Mouse (Mus musculus): Measurements from ENCODE around the gene B630019K06Rik. TPM values are rescaled to one million over a fixed set of nuclear protein-coding genes. Genes with fewer than 3 reads are reported as not detected.
A peak's percentile ranks its signal among the peaks of the same experiment; 100 is the strongest.
"Not testable (repeated sequence)": the region's sequence is repeated elsewhere in the genome, so short reads cannot be mapped to it uniquely, and the experiment has no call there.

B630019K06Rik gene
- polyA plus RNA-seq (2014; fragmentation: Nextera tagmentation; extraction: Ambion mirVana), result 39.1 and 40.7 TPM in 2 replicates

- 0 out of 2 replicates have a peak, but pooled peaks cover 7% of the 10 kb centered on the region for H3K4me1 ChIP-seq (replicated peaks; ENCODE audit: control insufficient read depth, insufficient read depth, low read length)
- peak within 1 kb of the TSS; percentile 57 for H3K4me3 ChIP-seq (replicated peaks; ENCODE audit: low read length)
- peak; percentile 38 for DNase-seq (ENCODE audit: low spot score)
- peak within 1 kb of the TSS; percentile 68 for H3K4me2 ChIP-seq (replicated peaks)
- H3K9me3 ChIP-seq (ENCODE audit: control insufficient read depth, low read length), result no peaks in the 10 kb centered on the region
- H3K36me3 ChIP-seq (replicated peaks; ENCODE audit: control insufficient read depth, insufficient read depth), result no peaks in the 10 kb centered on the region
- peak; percentile 87 for ATAC-seq (ENCODE audit: low FRiP score)
- peak within 1 kb of the TSS; percentile 90 for H3K9ac ChIP-seq
- H3K27me3 ChIP-seq (ENCODE audit: control insufficient read depth, insufficient read depth, low read length), result no peaks in the 10 kb centered on the region
- WGBS, result 33% methylated on average over 65 of the region's 95 CpGs
- H3K27ac ChIP-seq, result peak within 1 kb of the TSS; percentile 90
Observed at GRCm38 (mm10) chrX:8892343-8893155, at the start of gene B630019K06Rik. Gene B630019K06Rik, plus strand, starts transcription at chrX:8892382.

GRCm38 (mm10) chrX:8843694-8844093 is 48.5 kb upstream of the B630019K06Rik start, which contains the start of gene Gm6592:
Gene Gm6592, plus strand, starts transcription at chrX:8843994.
- no peaks in the 10 kb centered on the region for H3K9me3 ChIP-seq (ENCODE audit: control insufficient read depth, low read length)
- H3K4me3 ChIP-seq (replicated peaks; ENCODE audit: low read length), result no peak within 1 kb of the TSS
- H3K27me3 ChIP-seq (ENCODE audit: control insufficient read depth, insufficient read depth, low read length), result no peaks in the 10 kb centered on the region
- WGBS, result 70% methylated on average over 1 of the region's 1 CpGs
- no peaks in the 10 kb centered on the region for H3K36me3 ChIP-seq (replicated peaks; ENCODE audit: control insufficient read depth, insufficient read depth)
- DNase-seq (ENCODE audit: low spot score) (no peak), ATAC-seq (ENCODE audit: low FRiP score) (no peak)
- H3K4me1 ChIP-seq (replicated peaks; ENCODE audit: control insufficient read depth, insufficient read depth, low read length), result no peaks in the 10 kb centered on the region
- no peak within 1 kb of the TSS for H3K4me2 ChIP-seq (replicated peaks)
- no peak within 1 kb of the TSS for H3K27ac ChIP-seq
- no peak within 1 kb of the TSS for H3K9ac ChIP-seq

- Histone ChIP-seq H3K4me3 (replicated peaks; ENCODE audit: low read length) (no peak overlapping the region), H3K9ac (no peak overlapping the region), H3K9me3 (ENCODE audit: control insufficient read depth, low read length) (no peaks in the 10 kb centered on the region), H3K36me3 (replicated peaks; ENCODE audit: control insufficient read depth, insufficient read depth) (no peaks in the 10 kb centered on the region), H3K4me2 (replicated peaks) (no peak overlapping the region), H3K4me1 (replicated peaks; ENCODE audit: control insufficient read depth, insufficient read depth, low read length) (no peaks in the 10 kb centered on the region), H3K27ac (no peak overlapping the region), H3K27me3 (ENCODE audit: control insufficient read depth, insufficient read depth, low read length) (no peaks in the 10 kb centered on the region)
- no peak for DNase-seq (ENCODE audit: low spot score)
- WGBS, result 95% methylated on average over 10 of the region's 10 CpGs
- no peak for ATAC-seq (ENCODE audit: low FRiP score)
Observed at GRCm38 (mm10) chrX:8852486-8852885, 39.7 kb upstream of the B630019K06Rik start.

GRCm38 (mm10) chrX:8864331-8864730 is 27.9 kb upstream of the B630019K06Rik start:
- WGBS, result 5% methylated on average over 3 of the region's 3 CpGs
- ATAC-seq (ENCODE audit: low FRiP score) (peak; percentile 70; the same call in 1 of the 2 replicates), DNase-seq (ENCODE audit: low spot score) (peak; percentile 69)
- H3K36me3 ChIP-seq (replicated peaks; ENCODE audit: control insufficient read depth, insufficient read depth); H3K27me3 ChIP-seq (ENCODE audit: control insufficient read depth, insufficient read depth, low read length); H3K9me3 ChIP-seq (ENCODE audit: control insufficient read depth, low read length); H3K9ac ChIP-seq; H3K4me2 ChIP-seq (replicated peaks); H3K27ac ChIP-seq; H3K4me3 ChIP-seq (replicated peaks; ENCODE audit: low read length); H3K4me1 ChIP-seq (replicated peaks; ENCODE audit: control insufficient read depth, insufficient read depth, low read length): not testable (repeated sequence)

- H3K36me3 ChIP-seq (replicated peaks; ENCODE audit: control insufficient read depth, insufficient read depth); ATAC-seq (ENCODE audit: low FRiP score); H3K9me3 ChIP-seq (ENCODE audit: control insufficient read depth, low read length); H3K4me1 ChIP-seq (replicated peaks; ENCODE audit: control insufficient read depth, insufficient read depth, low read length); H3K9ac ChIP-seq; H3K4me3 ChIP-seq (replicated peaks; ENCODE audit: low read length); H3K27me3 ChIP-seq (ENCODE audit: control insufficient read depth, insufficient read depth, low read length); H3K4me2 ChIP-seq (replicated peaks); DNase-seq (ENCODE audit: low spot score); H3K27ac ChIP-seq: not testable (repeated sequence)
- 90% methylated on average over 3 of the region's 4 CpGs for WGBS
Observed at GRCm38 (mm10) chrX:8873953-8874352, 18.2 kb upstream of the B630019K06Rik start, which contains the start of gene Gm5751. Gene Gm5751, plus strand, starts transcription at chrX:8874253.

DNA sequence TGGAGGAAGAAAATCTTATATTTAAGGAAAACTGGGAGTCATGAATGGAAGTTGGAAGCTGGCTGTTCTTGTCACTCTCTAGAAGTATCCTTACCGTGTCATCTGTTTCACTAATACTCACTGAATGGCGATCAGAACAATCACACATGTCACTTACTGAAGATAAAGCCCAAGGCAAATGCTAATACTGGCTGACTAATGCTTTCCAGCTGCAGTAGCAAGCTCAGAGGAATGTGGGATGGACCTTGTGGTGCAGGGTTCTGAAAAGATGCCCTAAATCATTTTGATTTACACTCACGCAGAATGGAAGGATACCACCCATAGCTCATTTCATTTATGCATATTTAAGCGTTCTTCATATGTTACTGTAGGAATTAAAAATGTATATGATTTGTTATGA is 7.8 kb upstream of the B630019K06Rik start:
- Histone ChIP-seq H3K9me3 (ENCODE audit: control insufficient read depth, low read length) (no peaks in the 10 kb centered on the region), H3K36me3 (replicated peaks; ENCODE audit: control insufficient read depth, insufficient read depth) (no peaks in the 10 kb centered on the region), H3K4me3 (replicated peaks; ENCODE audit: low read length) (no peak overlapping the region), H3K9ac (no peak overlapping the region), H3K27ac (no peak overlapping the region), H3K4me1 (replicated peaks; ENCODE audit: control insufficient read depth, insufficient read depth, low read length) (no peaks in the 10 kb centered on the region), H3K4me2 (replicated peaks) (no peak overlapping the region), H3K27me3 (ENCODE audit: control insufficient read depth, insufficient read depth, low read length) (no peaks in the 10 kb centered on the region)
- no peak for DNase-seq (ENCODE audit: low spot score)
- WGBS, result 69% methylated on average over 4 of the region's 4 CpGs
- ATAC-seq (ENCODE audit: low FRiP score), result no peak

GRCm38 (mm10) chrX:8891975-8892342 is 223 bp upstream of the B630019K06Rik start:
- 0 out of 2 replicates have a peak, but pooled peaks cover 7% of the 10 kb centered on the region for H3K4me1 ChIP-seq (replicated peaks; ENCODE audit: control insufficient read depth, insufficient read depth, low read length)
- peak overlapping the region; percentile 90; the same call in 1 of the 2 replicates for H3K27ac ChIP-seq
- H3K9me3 ChIP-seq (ENCODE audit: control insufficient read depth, low read length), result no peaks in the 10 kb centered on the region
- WGBS, result 37% methylated on average over 5 of the region's 9 CpGs
- DNase-seq (ENCODE audit: low spot score) (no peak), ATAC-seq (ENCODE audit: low FRiP score) (peak; percentile 58; the same call in 1 of the 2 replicates)
- peak overlapping the region; percentile 68 for H3K4me2 ChIP-seq (replicated peaks)
- H3K9ac ChIP-seq, result peak overlapping the region; percentile 90
- no peaks in the 10 kb centered on the region for H3K27me3 ChIP-seq (ENCODE audit: control insufficient read depth, insufficient read depth, low read length)
- H3K4me3 ChIP-seq (replicated peaks; ENCODE audit: low read length), result peak overlapping the region; percentile 57
- no peaks in the 10 kb centered on the region for H3K36me3 ChIP-seq (replicated peaks; ENCODE audit: control insufficient read depth, insufficient read depth)

GRCm38 (mm10) chrX:8893182-8893651 is 1.0 kb downstream of the B630019K06Rik start:
- 15% methylated on average over 22 of the region's 42 CpGs for WGBS
- H3K27me3 ChIP-seq (ENCODE audit: control insufficient read depth, insufficient read depth, low read length), result no peaks in the 10 kb centered on the region
- H3K4me3 ChIP-seq (replicated peaks; ENCODE audit: low read length), result peak overlapping the region; percentile 57
- H3K9ac ChIP-seq, result peak overlapping the region; percentile 90
- ATAC-seq (ENCODE audit: low FRiP score) (peak; percentile 80), DNase-seq (ENCODE audit: low spot score) (no peak)
- peak overlapping the region; percentile 68 for H3K4me2 ChIP-seq (replicated peaks)
- H3K9me3 ChIP-seq (ENCODE audit: control insufficient read depth, low read length), result no peaks in the 10 kb centered on the region
- H3K4me1 ChIP-seq (replicated peaks; ENCODE audit: control insufficient read depth, insufficient read depth, low read length), result 0 out of 2 replicates have a peak, but pooled peaks cover 7% of the 10 kb centered on the region
- no peaks in the 10 kb centered on the region for H3K36me3 ChIP-seq (replicated peaks; ENCODE audit: control insufficient read depth, insufficient read depth)
- H3K27ac ChIP-seq, result peak overlapping the region; percentile 90

- ATAC-seq (ENCODE audit: low FRiP score) (no peak), DNase-seq (ENCODE audit: low spot score) (no peak)
- H3K36me3 ChIP-seq (replicated peaks; ENCODE audit: control insufficient read depth, insufficient read depth), result no peaks in the 10 kb centered on the region
- H3K27me3 ChIP-seq (ENCODE audit: control insufficient read depth, insufficient read depth, low read length), result no peaks in the 10 kb centered on the region
- no peak overlapping the region for H3K27ac ChIP-seq
- H3K9ac ChIP-seq, result no peak overlapping the region
- no peaks in the 10 kb centered on the region for H3K4me1 ChIP-seq (replicated peaks; ENCODE audit: control insufficient read depth, insufficient read depth, low read length)
- H3K4me2 ChIP-seq (replicated peaks), result no peak overlapping the region
- 64% methylated on average over 4 of the region's 4 CpGs for WGBS
- H3K4me3 ChIP-seq (replicated peaks; ENCODE audit: low read length), result no peak overlapping the region
- H3K9me3 ChIP-seq (ENCODE audit: control insufficient read depth, low read length), result no peaks in the 10 kb centered on the region
Observed at GRCm38 (mm10) chrX:8900823-8901222, 8.6 kb downstream of the B630019K06Rik start.
